ENCODE assay signal across 13 mouse cellular contexts in the genomic region with DNA sequence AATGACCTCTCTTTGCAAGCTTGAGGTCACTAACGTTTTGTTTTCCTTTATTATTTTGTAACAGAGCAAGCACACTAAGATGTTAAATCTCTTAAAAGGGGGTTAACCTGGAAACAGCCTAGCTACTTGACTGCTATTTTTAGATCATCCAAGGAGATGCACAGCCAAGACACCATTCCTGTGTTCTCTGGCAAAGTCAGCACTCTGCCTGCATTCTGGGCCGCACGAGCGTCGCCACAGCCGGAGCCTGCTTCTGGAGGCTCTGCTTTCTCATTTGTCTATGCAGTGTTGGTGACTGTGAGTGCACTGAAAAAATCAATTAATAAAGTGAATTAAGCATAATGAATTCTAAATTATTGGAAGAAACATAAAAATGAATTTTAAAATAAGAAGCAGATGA.
DNase-seq lines count a peak whose midpoint lies in the region; ATAC-seq and TF ChIP-seq lines count a peak whose summit lies in the region.
"Had no signal": no experiment of that assay in that cellular context is flagged by ENCODE, and none has a peak within 500 bp of the region (broad histone marks: within the 10 kb centered on the region; RNA-seq: fewer than 3 reads in every experiment).

No protein-coding gene starts in this region.

- H3K36me3 ChIP-seq in forebrain, postnatal 0 days (ENCODE audit: insufficient read depth) = no peaks in the 10 kb centered on the region
- no peaks in the 10 kb centered on the region for H3K36me3 ChIP-seq in hindbrain, embryonic 13.5 days
- H3K36me3 ChIP-seq in midbrain, postnatal 0 days (ENCODE audit: insufficient read depth, low read length) = no peaks in the 10 kb centered on the region
- H3K36me3 ChIP-seq: intestine, embryonic 15.5 days had no signal

- 19% methylated on average over 6 of the region's 6 CpGs for WGBS in forebrain, postnatal 0 days
- 20% methylated on average over 6 of the region's 6 CpGs for WGBS in hindbrain, embryonic 13.5 days
- 25% methylated on average over 6 of the region's 6 CpGs for WGBS in midbrain, postnatal 0 days

- H3K4me2 ChIP-seq in forebrain, postnatal 0 days (ENCODE audit: low read depth) = no peak overlapping the region
- no peak overlapping the region for H3K4me2 ChIP-seq in hindbrain, embryonic 13.5 days
- no peak overlapping the region for H3K4me2 ChIP-seq in midbrain, postnatal 0 days (ENCODE audit: low read depth, low read length, poor library complexity, severe bottlenecking)
- H3K4me2 ChIP-seq: intestine, embryonic 15.5 days; lung, embryonic 14.5 days had no signal

- no peak overlapping the region for H3K4me3 ChIP-seq in forebrain, postnatal 0 days (ENCODE audit: low read depth, low read length)
- no peak overlapping the region for H3K4me3 ChIP-seq in hindbrain, embryonic 13.5 days
- H3K4me3 ChIP-seq in midbrain, postnatal 0 days (ENCODE audit: low read depth, low read length) = no peak overlapping the region
- H3K4me3 ChIP-seq: intestine, embryonic 15.5 days; left cerebral cortex, adult 2 months; myocyte had no signal

- no peak for TF ChIP-seq CTCF in forebrain, postnatal 0 days (IDR thresholded peaks at IDR 0.05; ENCODE audit: low read depth)
- no peak for TF ChIP-seq CTCF in midbrain, postnatal 0 days (IDR thresholded peaks at IDR 0.05)

- H3K4me1 ChIP-seq in forebrain, postnatal 0 days (ENCODE audit: insufficient read depth) = peaks cover 21% of the 10 kb centered on the region
- peaks cover 37% of the 10 kb centered on the region for H3K4me1 ChIP-seq in hindbrain, embryonic 13.5 days (replicated peaks)
- H3K4me1 ChIP-seq in midbrain, postnatal 0 days (ENCODE audit: insufficient read depth, low read length) = peaks cover 6% of the 10 kb centered on the region
- H3K4me1 ChIP-seq: intestine, embryonic 15.5 days had no signal

- peak overlapping the region; percentile 76 for H3K27ac ChIP-seq in forebrain, postnatal 0 days (ENCODE audit: low read depth, low read length)
- H3K27ac ChIP-seq in hindbrain, embryonic 13.5 days = peak overlapping the region; percentile 93
- H3K27ac ChIP-seq in midbrain, postnatal 0 days (ENCODE audit: low read depth, low read length) = 0 out of 2 replicates have a peak overlapping the region, but pooled peaks have one; percentile 14
- H3K27ac ChIP-seq: intestine, embryonic 15.5 days; left cerebral cortex, adult 2 months had no signal

- no peaks in the 10 kb centered on the region for H3K9me3 ChIP-seq in forebrain, postnatal 0 days (ENCODE audit: low read length)
- no peaks in the 10 kb centered on the region for H3K9me3 ChIP-seq in hindbrain, embryonic 13.5 days
- no peaks in the 10 kb centered on the region for H3K9me3 ChIP-seq in midbrain, postnatal 0 days (ENCODE audit: low read length)
- H3K9me3 ChIP-seq: intestine, embryonic 15.5 days had no signal

- DNase-seq in heart, adult 11 months = peak; percentile 88
- no peak for DNase-seq in heart, postnatal 4 days
- peak; percentile 72 for DNase-seq in forebrain, postnatal 0 days
- DNase-seq in midbrain, postnatal 0 days (ENCODE audit: low spot score) = peak; percentile 45
- no peak for DNase-seq in adrenal gland, postnatal 14 days
- no peak for DNase-seq in testis, postnatal 10 days (ENCODE audit: low spot score)
- DNase-seq: lung, embryonic 14.5 days; right cerebral cortex, postnatal 25 days; thymus, adult 18-20 months had no signal

- H3K9ac ChIP-seq in forebrain, postnatal 0 days = no peak overlapping the region
- H3K9ac ChIP-seq in hindbrain, embryonic 13.5 days = no peak overlapping the region
- H3K9ac ChIP-seq in midbrain, postnatal 0 days (replicated peaks; ENCODE audit: low read length, poor library complexity, severe bottlenecking) = no peak overlapping the region
- H3K9ac ChIP-seq: intestine, embryonic 15.5 days; lung, embryonic 14.5 days had no signal

- H3K27me3 ChIP-seq in forebrain, postnatal 0 days (ENCODE audit: insufficient read depth, low read length) = no peaks in the 10 kb centered on the region
- H3K27me3 ChIP-seq in hindbrain, embryonic 13.5 days = no peaks in the 10 kb centered on the region
- no peaks in the 10 kb centered on the region for H3K27me3 ChIP-seq in midbrain, postnatal 0 days (ENCODE audit: insufficient read depth, low read length)
- H3K27me3 ChIP-seq: intestine, embryonic 15.5 days had no signal

- peak; percentile 80; the same call in 1 of the 2 replicates for ATAC-seq in forebrain, postnatal 0 days
- ATAC-seq in hindbrain, embryonic 13.5 days (ENCODE audit: low FRiP score) = no peak
- no peak for ATAC-seq in midbrain, postnatal 0 days (ENCODE audit: low FRiP score)
- ATAC-seq: intestine, embryonic 15.5 days had no signal

Comparison
In these comparisons a context has a peak if more than half of its experiments do, and no peak if none do; other contexts are left out.
1. DNase-seq: peak in heart, adult 11 months (single experiment), forebrain, postnatal 0 days (single experiment) and midbrain, postnatal 0 days (single experiment); none in heart, postnatal 4 days (single experiment), adrenal gland, postnatal 14 days (single experiment) and testis, postnatal 10 days (single experiment).
2. H3K27ac ChIP-seq: peak in every context shown above with its lines; median percentile 93 in hindbrain, embryonic 13.5 days; 76 in forebrain, postnatal 0 days; 14 in midbrain, postnatal 0 days.